Mouse (Mus musculus): ENCODE data around the gene Stum. TPM values are rescaled to one million over a fixed set of nuclear protein-coding genes. Genes with fewer than 3 reads are reported as not detected.

Stum gene
- total RNA-seq, 2 experiments from 2014 or later, result 1.1 to 1.2 TPM

DNA sequence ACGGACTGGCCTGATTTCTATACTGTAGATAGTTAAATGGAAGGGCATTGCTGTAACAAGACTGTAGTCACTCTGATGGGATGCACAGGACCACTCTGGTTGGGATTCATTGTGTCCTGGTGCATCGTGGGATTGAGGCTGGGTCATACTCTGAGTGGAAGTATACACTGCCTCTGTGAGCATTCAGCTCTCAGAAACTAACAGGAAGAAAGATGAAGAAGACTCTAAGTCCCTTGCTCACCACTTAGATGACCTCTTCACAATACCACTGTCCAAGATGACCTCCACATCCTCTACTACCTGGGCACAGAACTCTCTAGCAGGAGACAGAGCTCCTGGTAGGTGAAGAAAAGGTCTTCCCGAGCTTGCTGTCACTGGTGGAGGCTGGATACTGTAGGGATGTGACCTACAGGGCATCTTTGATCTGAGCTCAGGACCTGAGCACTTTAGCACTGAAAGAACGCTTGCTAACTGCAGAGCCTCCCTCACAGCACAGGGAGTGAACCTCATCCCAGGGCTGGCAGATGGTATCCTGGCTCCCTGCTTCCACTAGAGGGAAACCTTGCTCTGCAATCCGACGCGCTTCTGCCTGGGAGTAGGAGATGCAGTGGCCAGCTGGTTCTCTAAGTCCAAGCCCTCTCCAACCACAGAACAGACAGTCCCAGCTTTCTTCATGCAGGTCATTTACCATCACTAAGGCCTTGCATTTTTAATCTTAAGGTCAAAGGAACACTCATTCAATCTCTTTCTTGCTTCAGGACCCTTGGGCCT is 49.3 kb downstream of the Stum start:
- DNase-seq (ENCODE audit: low spot score), result no peak
- intact Hi-C loops (cut with DNase I), result loop anchor here (1.0 to 2.0 kb wide), 4 partner anchors 50 to 331 kb away; no protein-coding TSS in a partner anchor

GRCm38 (mm10) chr1:180433098-180433538 is 50.2 kb downstream of the Stum start:
- intact Hi-C loops (cut with DNase I), result loop anchor here (2.0 kb wide), 1 partner anchor 210 kb away; no protein-coding TSS in a partner anchor
- no peak for DNase-seq (ENCODE audit: low spot score)

GRCm38 (mm10) chr1:180431833-180432232 is 51.5 kb downstream of the Stum start:
- DNase-seq (ENCODE audit: low spot score), result no peak
- intact Hi-C loops (cut with DNase I), result loop anchor here (2.0 kb wide), 1 partner anchor 211 kb away; no protein-coding TSS in a partner anchor

DNA sequence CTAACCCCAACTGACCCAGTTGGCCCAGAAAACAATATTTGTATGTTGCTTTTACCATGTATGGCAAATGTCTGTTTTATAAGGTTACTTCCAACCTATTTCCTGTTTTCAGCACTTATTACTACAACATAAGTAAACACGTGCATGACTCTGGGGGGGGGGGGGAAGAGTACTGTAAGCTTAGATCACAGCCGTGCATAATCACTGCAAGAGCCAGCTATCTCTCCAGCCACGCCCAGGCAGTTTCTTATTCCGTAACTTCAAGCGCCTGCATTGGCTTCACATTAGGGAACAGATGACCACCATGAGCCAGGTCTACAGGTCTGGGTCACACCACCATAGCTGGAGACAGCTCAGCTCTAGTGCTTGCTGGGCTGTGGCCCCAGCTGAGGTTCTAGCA is 53.5 kb downstream of the Stum start:
- intact Hi-C loops (cut with DNase I), result no loop called here
- no peak for DNase-seq (ENCODE audit: low spot score)

DNA sequence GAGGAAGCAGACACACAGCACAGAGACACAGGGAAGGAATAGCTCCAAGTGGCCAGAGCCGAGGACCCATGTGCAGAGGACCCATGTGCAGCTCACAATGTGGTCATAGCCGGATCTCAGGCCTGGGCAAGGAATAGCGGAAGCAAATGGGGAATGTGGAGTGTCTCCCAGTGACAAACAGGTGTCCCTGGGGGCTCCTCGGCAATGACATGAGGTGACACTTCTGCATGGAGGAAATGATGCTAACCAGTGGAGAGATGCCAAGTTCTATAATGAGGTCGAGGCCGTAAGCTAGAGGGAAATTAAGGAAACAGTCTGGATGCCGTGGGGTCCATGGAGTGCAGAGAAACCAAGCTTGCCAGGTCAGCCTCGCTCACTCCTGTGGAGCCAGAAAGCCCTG is 54.4 kb downstream of the Stum start:
- no peak for DNase-seq (ENCODE audit: low spot score)
- intact Hi-C loops (cut with DNase I), result loop anchor here (1.0 kb wide), 1 partner anchor 161 kb away; no protein-coding TSS in a partner anchor

DNA sequence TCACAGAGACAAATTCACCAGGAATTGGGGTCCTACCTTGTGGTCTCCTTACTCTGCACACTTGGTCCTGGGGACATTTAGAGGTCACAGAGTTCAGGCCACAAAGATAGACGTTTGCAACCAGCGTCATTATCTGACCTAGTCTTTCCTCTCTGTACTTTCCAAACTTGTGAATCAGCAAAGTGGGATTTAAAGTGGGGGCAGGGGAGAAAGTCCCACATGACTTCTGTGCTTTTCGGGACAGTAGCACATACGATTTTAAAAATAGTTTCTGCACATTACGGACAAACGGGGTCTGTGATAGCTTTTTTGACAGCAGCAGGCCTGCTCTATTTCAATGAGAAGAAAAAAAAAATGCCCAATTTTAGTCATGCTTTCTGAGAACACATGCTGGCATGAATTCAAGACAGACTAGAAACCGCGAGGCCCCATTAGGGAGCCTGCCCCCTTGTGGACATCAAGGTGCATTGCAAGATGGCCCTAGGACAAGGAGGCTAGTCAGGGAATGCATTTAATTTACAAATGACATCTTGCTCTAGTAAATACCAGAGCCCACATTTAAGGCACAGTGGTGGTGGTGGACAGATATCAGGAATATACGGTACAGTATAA is 55.1 kb downstream of the Stum start:
- DNase-seq (ENCODE audit: low spot score), result no peak
- intact Hi-C loops (cut with DNase I), result loop anchor here (1.0 kb wide), 1 partner anchor 160 kb away; no protein-coding TSS in a partner anchor

DNA sequence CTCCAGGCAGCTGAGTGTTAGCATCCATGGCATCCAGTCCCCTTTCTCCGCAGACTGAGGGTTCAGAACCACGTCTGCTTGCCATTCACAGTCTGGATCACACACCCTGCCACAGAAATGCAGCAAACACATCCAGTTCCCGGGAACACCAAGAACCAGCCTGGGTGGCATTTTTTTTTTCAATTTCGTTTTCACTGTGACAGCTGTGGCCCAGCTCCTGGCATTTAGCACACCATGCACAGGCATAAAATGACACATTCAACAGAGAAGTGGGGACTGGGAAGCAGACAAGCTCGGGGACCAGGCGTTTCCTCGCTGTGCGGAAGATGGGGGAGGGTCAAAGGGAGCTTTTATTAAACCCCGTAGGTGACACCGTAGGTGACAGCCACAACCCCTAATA is 55.6 kb downstream of the Stum start:
- DNase-seq (ENCODE audit: low spot score), result no peak
- intact Hi-C loops (cut with DNase I), result loop anchor here (1.0 kb wide), 1 partner anchor 159 kb away; no protein-coding TSS in a partner anchor

DNA sequence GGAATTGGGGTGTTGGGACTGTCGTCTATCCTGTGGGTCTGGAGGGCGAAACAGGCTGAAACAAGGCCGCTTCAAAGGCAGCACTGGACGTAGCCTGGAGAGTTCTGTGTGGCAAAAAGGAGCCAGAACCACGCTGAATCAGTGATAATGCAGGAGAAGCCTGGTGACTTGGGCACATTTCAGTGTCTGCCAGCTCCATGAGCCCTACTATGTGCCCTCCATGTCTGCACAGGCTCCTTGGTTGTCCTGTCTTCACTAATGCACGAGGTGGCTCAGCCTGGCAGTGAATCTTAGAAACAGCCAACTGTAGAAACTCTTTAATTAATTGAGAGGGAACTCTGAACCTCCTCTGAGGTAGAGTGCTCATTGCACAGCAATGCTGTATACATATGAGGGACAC is 56.9 kb downstream of the Stum start:
- intact Hi-C loops (cut with DNase I), result no loop called here
- DNase-seq (ENCODE audit: low spot score), result no peak

GRCm38 (mm10) chr1:180423931-180424330 is 59.4 kb downstream of the Stum start:
- DNase-seq (ENCODE audit: low spot score), result no peak
- intact Hi-C loops (cut with DNase I), result loop anchor here (5.0 kb wide), 1 partner anchor 92 kb away; the partner anchor contains the start of gene Itpkb

- DNase-seq (ENCODE audit: low spot score), result no peak
- intact Hi-C loops (cut with DNase I), result loop anchor here (5.0 kb wide), 1 partner anchor 91 kb away; the partner anchor contains the start of gene Itpkb
Measured at GRCm38 (mm10) chr1:180423008-180423639, 60.2 kb downstream of the Stum start.

DNA sequence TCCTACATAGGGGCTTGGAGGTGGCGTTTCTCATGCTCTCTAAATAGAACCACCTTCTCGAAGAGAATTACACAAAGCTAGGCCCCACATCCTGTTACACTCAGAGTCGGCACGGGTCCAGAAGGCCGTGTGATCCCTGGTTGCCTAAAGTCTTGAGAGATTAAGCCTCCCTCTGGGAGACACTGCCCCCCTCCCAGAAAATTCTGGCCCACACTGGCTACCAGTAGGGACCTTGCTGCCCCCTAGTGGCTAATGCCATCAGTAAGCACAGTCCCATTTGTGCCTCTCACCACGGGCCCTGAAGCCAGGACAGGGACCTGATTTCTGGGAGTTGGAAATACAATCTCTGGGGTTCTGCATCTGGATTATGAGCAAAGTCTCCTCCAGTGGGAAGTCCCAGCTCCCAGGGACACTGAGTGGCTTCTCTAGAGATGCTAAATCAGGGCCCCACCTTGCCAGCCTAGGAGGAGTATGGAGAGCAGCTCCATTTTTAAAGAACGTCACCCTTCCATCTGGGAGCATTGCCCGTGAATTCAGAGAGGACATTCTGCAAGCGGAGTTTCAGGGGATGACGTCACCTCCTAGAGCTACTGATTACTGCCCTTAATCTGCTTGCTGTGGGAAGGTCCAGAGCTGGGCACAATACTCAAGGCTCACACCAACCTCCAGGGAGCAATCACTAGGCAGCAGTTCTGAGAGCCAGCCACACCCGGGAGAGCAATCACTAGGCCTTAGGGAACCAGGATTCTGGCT is 61.1 kb downstream of the Stum start:
- intact Hi-C loops (cut with DNase I), result loop anchor here (5.0 kb wide), 1 partner anchor 90 kb away; the partner anchor contains the start of gene Itpkb
- DNase-seq (ENCODE audit: low spot score), result peak; percentile 72

DNA sequence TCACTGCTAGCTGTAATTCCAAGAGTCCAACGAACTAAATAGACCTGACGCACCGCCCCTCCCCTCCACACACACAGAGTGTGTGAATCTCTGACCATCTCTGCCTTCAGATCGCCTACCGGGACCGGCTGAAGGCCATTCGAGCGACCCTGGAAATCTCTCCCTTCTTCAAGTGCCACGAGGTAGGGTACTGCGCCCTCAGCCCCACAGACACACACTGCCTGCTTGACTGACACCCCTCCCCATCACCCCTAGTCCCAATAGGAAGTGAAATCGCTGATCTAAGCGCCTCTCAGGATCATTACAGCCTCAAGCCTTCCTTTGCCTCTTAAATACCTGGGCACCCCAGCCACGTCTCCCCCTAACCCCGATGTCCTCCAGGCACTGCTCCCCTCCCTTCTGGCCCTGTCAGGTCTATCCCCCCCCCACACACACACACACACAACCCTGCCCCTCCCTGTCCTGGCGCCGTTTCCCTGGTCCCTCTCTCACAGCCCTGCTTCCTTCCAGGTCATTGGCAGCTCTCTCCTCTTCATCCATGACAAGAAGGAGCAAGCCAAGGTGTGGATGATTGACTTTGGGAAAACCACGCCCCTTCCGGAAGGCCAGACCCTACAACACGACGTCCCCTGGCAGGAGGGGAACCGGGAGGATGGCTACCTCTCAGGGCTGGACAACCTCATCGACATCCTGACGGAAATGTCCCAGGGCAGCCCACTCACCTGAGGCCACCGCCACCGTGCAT is 62.0 kb downstream of the Stum start:
- intact Hi-C loops (cut with DNase I), result loop anchor here (5.0 kb wide), 1 partner anchor 89 kb away; the partner anchor contains the start of gene Itpkb
- no peak for DNase-seq (ENCODE audit: low spot score)

DNA sequence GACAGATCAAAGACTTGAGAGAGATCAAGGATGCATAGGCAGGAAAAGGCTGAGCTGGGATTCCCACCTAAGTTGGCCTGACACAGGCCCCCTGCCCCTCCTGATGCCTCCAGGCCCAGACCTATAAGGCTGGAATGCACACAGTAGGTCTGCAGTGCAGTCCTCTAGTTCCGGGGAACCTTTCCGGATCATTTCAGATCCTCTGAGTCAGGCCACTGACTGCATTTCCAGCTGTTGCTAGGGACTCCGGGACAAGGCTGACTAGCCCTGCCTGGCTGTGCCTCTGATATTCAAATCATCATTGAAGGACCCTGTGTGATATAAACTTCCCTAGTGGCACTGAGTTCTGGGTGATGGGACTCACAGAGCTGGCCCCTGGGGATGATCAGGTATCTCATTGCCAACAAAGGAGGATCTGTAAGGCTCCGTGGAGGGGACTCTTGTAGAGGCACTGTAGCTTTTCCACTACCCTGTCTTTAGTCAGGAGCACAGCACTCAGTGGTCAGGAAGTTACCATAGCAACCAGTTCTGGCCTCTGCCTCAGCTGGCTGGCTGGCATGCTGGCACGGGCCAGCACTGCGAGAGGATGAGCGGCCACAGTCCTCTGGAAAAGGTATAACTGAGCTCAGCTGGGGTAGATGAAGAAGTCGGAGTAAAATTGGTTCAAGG is 62.7 kb downstream of the Stum start:
- no peak for DNase-seq (ENCODE audit: low spot score)
- intact Hi-C loops (cut with DNase I), result loop anchor here (5.0 kb wide), 1 partner anchor 88 kb away; the partner anchor contains the start of gene Itpkb

DNA sequence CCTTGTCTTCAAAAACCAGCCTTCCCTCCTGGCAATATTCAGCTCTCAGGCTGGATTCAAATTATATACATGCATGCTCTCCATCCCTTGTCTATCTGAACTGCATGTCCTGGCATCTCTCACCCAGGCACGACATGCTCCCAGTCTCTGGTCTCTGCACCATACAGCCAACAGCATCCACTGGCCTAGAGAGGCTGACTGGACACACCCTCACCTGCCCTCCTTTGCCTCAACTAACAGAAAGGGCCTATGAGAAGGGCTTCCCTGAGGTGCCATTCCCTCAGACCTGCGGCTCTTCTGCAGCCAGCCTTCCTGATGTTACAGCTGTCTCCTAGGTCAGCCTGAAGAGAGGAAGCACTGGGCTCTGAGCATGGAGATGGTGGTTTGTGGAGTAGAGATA is 64.2 kb downstream of the Stum start:
- no peak for DNase-seq (ENCODE audit: low spot score)
- intact Hi-C loops (cut with DNase I), result no loop called here

- no peak for DNase-seq (ENCODE audit: low spot score)
- intact Hi-C loops (cut with DNase I), result no loop called here
Measured at GRCm38 (mm10) chr1:180417118-180417517, 66.2 kb downstream of the Stum start.

DNA sequence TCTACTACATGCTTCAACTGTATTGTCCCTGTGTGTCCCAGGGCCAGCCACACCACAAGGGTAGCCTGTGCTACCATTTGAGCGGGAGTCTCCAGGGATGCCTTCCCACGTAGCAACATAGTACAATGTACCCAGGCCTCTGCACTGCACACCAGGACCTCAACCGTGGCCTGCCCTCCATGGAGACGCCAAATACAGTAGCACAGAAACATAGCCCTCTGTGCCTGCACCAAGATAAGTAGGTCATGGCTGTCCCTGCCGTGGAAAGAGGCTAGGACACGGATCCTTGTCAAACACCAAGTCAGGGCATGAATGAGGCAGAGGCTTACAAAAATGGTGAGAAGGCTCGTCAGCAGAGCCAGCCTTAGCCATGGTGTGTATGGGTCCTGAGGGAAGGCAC is 67.5 kb downstream of the Stum start:
- intact Hi-C loops (cut with DNase I), result no loop called here
- DNase-seq (ENCODE audit: low spot score), result no peak

DNA sequence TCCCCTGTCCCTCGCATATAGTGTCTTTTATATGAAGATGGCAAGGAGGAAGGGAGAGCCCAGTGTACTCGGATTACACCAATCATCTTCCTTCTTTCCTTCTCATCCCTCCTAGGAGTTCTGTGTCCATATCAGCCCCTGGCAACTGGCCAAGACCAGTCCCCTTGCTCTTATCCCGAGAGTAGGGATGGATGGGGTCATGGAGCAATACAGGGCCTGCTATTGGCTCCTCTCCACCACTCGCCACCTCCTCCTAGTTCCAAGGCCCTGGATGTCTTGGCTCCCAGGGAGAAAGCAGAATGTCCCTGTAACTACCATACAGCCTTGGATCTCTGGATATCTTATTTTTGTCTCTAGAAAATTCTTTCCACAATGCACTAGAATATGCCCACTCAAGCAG is 68.2 kb downstream of the Stum start:
- DNase-seq (ENCODE audit: low spot score), result no peak
- intact Hi-C loops (cut with DNase I), result no loop called here

DNA sequence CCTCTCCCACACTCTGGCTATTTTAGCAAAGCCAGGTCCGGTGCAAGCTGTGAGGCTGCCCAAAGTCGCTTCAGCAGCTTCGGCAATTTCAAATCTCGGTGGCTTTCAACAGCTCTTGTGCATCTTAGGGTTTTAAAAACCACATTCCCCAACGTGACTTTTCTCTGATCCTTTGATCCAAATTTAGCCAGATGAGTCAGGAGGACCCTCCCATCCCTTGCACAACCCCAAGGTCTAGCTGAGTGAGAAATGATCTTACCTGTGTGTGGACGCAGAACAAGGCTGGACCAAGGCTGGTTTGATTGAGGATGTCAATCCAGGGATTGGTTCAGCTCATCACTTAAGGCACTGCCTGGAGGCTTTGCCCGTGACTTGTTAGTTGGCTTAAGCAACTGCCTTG is 73.0 kb downstream of the Stum start:
- intact Hi-C loops (cut with DNase I), result no loop called here
- DNase-seq (ENCODE audit: low spot score), result no peak

Data from heart, postnatal 25 days (tissue).